Mouse (Mus musculus): ENCODE results near the gene Orm1. TPM values are rescaled to one million over a fixed set of nuclear protein-coding genes. Genes with fewer than 3 reads are reported as not detected.
"Not testable (repeated sequence)": the region's sequence is repeated elsewhere in the genome, so short reads cannot be mapped to it uniquely, and the experiment has no call there.

Gene Orm1
- polyA plus RNA-seq, 1 experiment from 2014 or later, result not detected

GRCm38 (mm10) chr4:63316076-63316746 is 28.1 kb upstream of the Orm1 start:
- no peaks in the 10 kb centered on the region for H3K4me1 ChIP-seq (replicated peaks)
- H3K27ac ChIP-seq (replicated peaks), result no peak overlapping the region
- H3K27me3 ChIP-seq, result no peaks in the 10 kb centered on the region
- no peaks in the 10 kb centered on the region for H3K9me3 ChIP-seq
- H3K36me3 ChIP-seq, result no peaks in the 10 kb centered on the region
- H3K4me3 ChIP-seq, result no peak overlapping the region
- no peak overlapping the region for H3K4me2 ChIP-seq
- ATAC-seq (ENCODE audit: low FRiP score, low read depth), result peak; percentile 6; the same call in 1 of the 2 replicates
- H3K9ac ChIP-seq, result no peak overlapping the region
- WGBS, result 67% methylated on average over 9 of the region's 9 CpGs

GRCm38 (mm10) chr4:63319566-63319965 is 24.8 kb upstream of the Orm1 start:
- not testable (repeated sequence) for ATAC-seq (ENCODE audit: low FRiP score, low read depth); H3K9ac ChIP-seq; H3K4me2 ChIP-seq; H3K4me3 ChIP-seq; H3K36me3 ChIP-seq; H3K4me1 ChIP-seq (replicated peaks); H3K9me3 ChIP-seq; H3K27me3 ChIP-seq; H3K27ac ChIP-seq (replicated peaks)
- 25% methylated on average over 3 of the region's 3 CpGs for WGBS

- Histone ChIP-seq H3K27me3 (no peaks in the 10 kb centered on the region), H3K27ac (replicated peaks) (no peak overlapping the region), H3K4me2 (no peak overlapping the region), H3K9ac (no peak overlapping the region), H3K36me3 (no peaks in the 10 kb centered on the region), H3K9me3 (no peaks in the 10 kb centered on the region), H3K4me3 (no peak overlapping the region), H3K4me1 (replicated peaks) (no peaks in the 10 kb centered on the region)
- WGBS, result 92% methylated on average over 8 of the region's 8 CpGs
- ATAC-seq (ENCODE audit: low FRiP score, low read depth), result no peak
Measured at GRCm38 (mm10) chr4:63323275-63323815, 21.0 kb upstream of the Orm1 start.

DNA sequence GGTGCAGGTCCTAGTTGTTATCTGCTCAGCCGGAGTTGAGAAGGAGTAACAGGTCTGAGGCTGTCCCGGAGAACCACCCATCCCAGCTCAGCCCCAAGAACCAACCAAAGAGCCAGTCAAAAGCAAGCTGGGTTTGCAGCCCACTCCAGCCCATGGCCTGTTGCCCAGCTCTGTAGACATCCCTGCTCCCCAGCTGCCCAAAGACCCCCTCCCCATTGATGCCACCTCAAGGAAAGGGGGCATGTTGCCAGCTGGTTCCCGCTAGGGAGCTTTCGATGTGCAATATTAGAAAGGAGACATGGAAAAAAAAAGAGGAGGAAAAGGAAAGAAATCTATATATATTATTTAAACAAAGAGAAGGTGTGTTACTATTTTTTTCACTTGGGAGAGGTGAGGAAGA is 11.0 kb upstream of the Orm1 start:
- ATAC-seq (ENCODE audit: low FRiP score, low read depth), result no peak
- no peak overlapping the region for H3K27ac ChIP-seq (replicated peaks)

DNA sequence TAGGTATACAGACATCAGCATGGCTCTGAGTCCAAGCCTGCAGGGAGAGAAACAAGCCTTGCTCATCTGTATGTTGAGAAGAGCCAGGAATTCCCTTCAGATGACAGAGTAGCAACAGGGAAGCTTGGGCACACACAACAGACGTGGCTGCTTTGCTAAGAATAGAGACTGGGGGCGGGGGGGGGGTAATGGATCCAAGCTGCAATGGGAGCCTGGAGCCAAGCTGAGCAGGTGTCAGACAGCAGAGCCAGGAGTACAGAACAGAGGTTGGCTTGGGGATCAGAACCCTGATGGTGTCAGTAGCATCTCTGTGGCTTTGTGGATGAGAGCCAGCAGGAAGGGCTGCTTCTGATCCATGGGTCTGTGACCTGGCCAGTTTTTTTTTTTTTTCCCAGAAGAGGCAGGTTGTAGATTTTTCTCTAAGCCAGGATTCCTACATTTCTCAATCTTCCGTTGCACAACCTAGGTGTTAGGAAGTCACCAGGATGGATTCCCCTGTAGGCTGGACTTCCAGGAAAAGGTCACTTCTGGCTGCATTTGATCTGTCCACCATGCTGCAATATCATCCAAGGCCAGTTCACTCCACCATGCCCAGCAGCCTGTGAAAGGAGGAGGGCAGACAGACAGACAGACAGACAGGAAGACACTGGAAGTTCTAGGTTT is 5.8 kb upstream of the Orm1 start:
- H3K4me2 ChIP-seq, result no peak overlapping the region
- H3K4me3 ChIP-seq, result no peak overlapping the region
- H3K9me3 ChIP-seq, result no peaks in the 10 kb centered on the region
- no peaks in the 10 kb centered on the region for H3K36me3 ChIP-seq
- H3K4me1 ChIP-seq (replicated peaks), result 0 out of 2 replicates have a peak, but pooled peaks cover 4% of the 10 kb centered on the region
- WGBS, result 55% methylated on average over 3 of the region's 3 CpGs
- no peak overlapping the region for H3K27ac ChIP-seq (replicated peaks)
- no peaks in the 10 kb centered on the region for H3K27me3 ChIP-seq
- ATAC-seq (ENCODE audit: low FRiP score, low read depth), result peak; percentile 42; the same call in 1 of the 2 replicates
- H3K9ac ChIP-seq, result no peak overlapping the region

More for the DNA sequence above, 11.0 kb upstream of the Orm1 start:
- Histone ChIP-seq H3K36me3 (no peaks in the 10 kb centered on the region), H3K4me3 (no peak overlapping the region), H3K4me2 (no peak overlapping the region), H3K9ac (no peak overlapping the region), H3K27me3 (no peaks in the 10 kb centered on the region), H3K9me3 (no peaks in the 10 kb centered on the region), H3K4me1 (replicated peaks) (no peaks in the 10 kb centered on the region)
- 87% methylated on average over 4 of the region's 4 CpGs for WGBS

- ATAC-seq (ENCODE audit: low FRiP score, low read depth), result no peak
Measured at GRCm38 (mm10) chr4:63342491-63342890, 1.9 kb upstream of the Orm1 start.

GRCm38 (mm10) chr4:63343608-63344007 is 752 bp upstream of the Orm1 start:
- Histone ChIP-seq H3K27ac (replicated peaks) (no peak overlapping the region), H3K9me3 (no peaks in the 10 kb centered on the region), H3K36me3 (no peaks in the 10 kb centered on the region), H3K4me2 (no peak overlapping the region), H3K4me1 (replicated peaks) (0 out of 2 replicates have a peak, but pooled peaks cover 4% of the 10 kb centered on the region), H3K27me3 (no peaks in the 10 kb centered on the region), H3K4me3 (no peak overlapping the region), H3K9ac (no peak overlapping the region)
- ATAC-seq (ENCODE audit: low FRiP score, low read depth), result no peak
- 69% methylated on average over 3 of the region's 3 CpGs for WGBS

More at GRCm38 (mm10) chr4:63342491-63342890, 1.9 kb upstream of the Orm1 start:
- H3K27me3 ChIP-seq, result no peaks in the 10 kb centered on the region
- H3K27ac ChIP-seq (replicated peaks), result no peak overlapping the region
- H3K36me3 ChIP-seq, result no peaks in the 10 kb centered on the region
- 69% methylated on average over 4 of the region's 4 CpGs for WGBS
- H3K4me2 ChIP-seq, result no peak overlapping the region
- H3K4me1 ChIP-seq (replicated peaks), result 0 out of 2 replicates have a peak, but pooled peaks cover 4% of the 10 kb centered on the region
- H3K4me3 ChIP-seq, result no peak overlapping the region
- H3K9me3 ChIP-seq, result no peaks in the 10 kb centered on the region
- no peak overlapping the region for H3K9ac ChIP-seq

- Histone ChIP-seq H3K36me3 (no peaks in the 10 kb centered on the region), H3K4me3 (no peak overlapping the region)
Measured at GRCm38 (mm10) chr4:63345261-63345660, 901 bp downstream of the Orm1 start.

GRCm38 (mm10) chr4:63346659-63347058 is 2.3 kb downstream of the Orm1 start:
- WGBS, result 89% methylated on average over 4 of the region's 4 CpGs
- ATAC-seq (ENCODE audit: low FRiP score, low read depth), result no peak

More at GRCm38 (mm10) chr4:63345261-63345660, 901 bp downstream of the Orm1 start:
- Histone ChIP-seq H3K9me3 (no peaks in the 10 kb centered on the region), H3K4me2 (no peak overlapping the region), H3K27me3 (no peaks in the 10 kb centered on the region), H3K9ac (no peak overlapping the region), H3K4me1 (replicated peaks) (0 out of 2 replicates have a peak, but pooled peaks cover 4% of the 10 kb centered on the region), H3K27ac (replicated peaks) (no peak overlapping the region)
- no peak for ATAC-seq (ENCODE audit: low FRiP score, low read depth)

DNA sequence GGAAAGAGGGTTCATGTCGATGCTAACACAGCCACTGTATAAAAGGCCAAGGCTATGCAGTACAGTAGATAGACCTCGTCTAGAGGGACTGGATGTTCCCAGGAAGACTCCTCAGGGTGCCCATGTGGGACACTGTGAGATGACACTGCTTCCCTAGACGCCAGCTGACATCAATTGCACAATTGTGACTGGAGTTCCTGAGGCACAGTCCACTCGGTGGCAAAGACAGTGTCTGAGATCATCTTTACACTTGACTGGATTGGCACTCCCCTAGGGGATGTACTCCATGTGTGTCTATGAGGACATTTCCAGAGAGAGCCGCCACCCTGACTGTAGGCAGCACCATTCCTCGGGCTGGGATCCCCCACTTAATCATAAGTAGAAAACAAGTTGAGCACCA is 4.2 kb downstream of the Orm1 start:
- no peak for ATAC-seq (ENCODE audit: low FRiP score, low read depth)
- no peak overlapping the region for H3K4me3 ChIP-seq
- H3K27ac ChIP-seq (replicated peaks), result no peak overlapping the region
- no peak overlapping the region for H3K9ac ChIP-seq
- H3K9me3 ChIP-seq, result no peaks in the 10 kb centered on the region
- H3K4me2 ChIP-seq, result no peak overlapping the region
- 69% methylated on average over 6 of the region's 6 CpGs for WGBS
- H3K4me1 ChIP-seq (replicated peaks), result no peaks in the 10 kb centered on the region
- H3K36me3 ChIP-seq, result no peaks in the 10 kb centered on the region
- H3K27me3 ChIP-seq, result no peaks in the 10 kb centered on the region

More at GRCm38 (mm10) chr4:63346659-63347058, 2.3 kb downstream of the Orm1 start:
- H3K9me3 ChIP-seq, result no peaks in the 10 kb centered on the region
- no peak overlapping the region for H3K27ac ChIP-seq (replicated peaks)
- H3K4me2 ChIP-seq, result no peak overlapping the region
- H3K27me3 ChIP-seq, result no peaks in the 10 kb centered on the region
- no peak overlapping the region for H3K4me3 ChIP-seq
- H3K36me3 ChIP-seq, result no peaks in the 10 kb centered on the region
- H3K4me1 ChIP-seq (replicated peaks), result 0 out of 2 replicates have a peak, but pooled peaks cover 4% of the 10 kb centered on the region
- H3K9ac ChIP-seq, result no peak overlapping the region

DNA sequence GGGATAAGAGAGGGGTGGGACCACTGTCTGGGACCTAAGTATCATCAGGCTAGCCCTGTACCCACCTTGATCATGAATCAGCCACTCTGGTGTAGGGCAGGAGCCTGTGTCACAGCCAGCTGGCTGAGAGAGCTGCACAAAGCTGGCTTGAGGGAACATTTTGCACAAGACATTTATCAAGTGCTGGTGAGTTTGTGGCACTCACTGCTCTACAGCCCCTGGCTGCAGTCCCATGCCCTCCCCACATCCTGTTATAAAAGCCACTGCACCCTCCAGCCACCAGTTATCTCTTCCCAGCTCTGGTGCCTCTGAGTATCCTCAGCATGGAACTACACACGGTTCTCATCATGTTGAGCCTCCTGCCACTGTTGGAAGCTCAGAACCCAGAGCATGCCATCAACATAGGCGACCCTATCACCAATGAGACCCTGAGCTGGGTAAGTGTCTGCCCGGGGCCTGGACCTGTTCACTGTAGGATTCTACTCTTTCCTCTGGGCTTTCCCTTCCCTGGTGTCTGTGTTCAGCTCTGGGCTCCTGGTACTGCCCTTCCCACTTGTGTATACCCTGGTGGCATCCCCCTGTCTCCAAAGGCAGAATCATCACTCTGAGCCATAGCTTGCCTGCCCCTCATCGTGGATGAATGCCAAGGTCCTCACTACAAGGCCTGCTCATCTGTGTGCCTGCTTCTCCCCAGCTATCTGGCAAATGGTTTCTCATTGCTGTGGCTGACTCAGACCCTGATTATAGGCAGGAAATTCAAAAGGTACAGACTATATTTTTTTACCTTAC is 11.7 kb downstream of the Orm1 start, which contains the start of gene Orm3:
TSS of gene Orm3 (plus strand) at position 286 of the 789 bp plus-strand sequence.
- WGBS, result 77% methylated on average over 4 of the region's 4 CpGs
- Histone ChIP-seq H3K9me3 (no peaks in the 10 kb centered on the region), H3K4me2 (no peak within 1 kb of the TSS), H3K36me3 (no peaks in the 10 kb centered on the region), H3K27me3 (no peaks in the 10 kb centered on the region), H3K27ac (replicated peaks) (no peak within 1 kb of the TSS), H3K4me1 (replicated peaks) (no peaks in the 10 kb centered on the region), H3K4me3 (no peak within 1 kb of the TSS), H3K9ac (no peak within 1 kb of the TSS)
- ATAC-seq (ENCODE audit: low FRiP score, low read depth), result 0 out of 2 replicates have a peak, but pooled peaks have one; percentile 23

All from hindbrain, embryonic 15.5 days (tissue).